Mouse (Mus musculus): Measurements from ENCODE around the gene Smc1a. TPM values are rescaled to one million over a fixed set of nuclear protein-coding genes. Genes with fewer than 3 reads are reported as not detected.

Smc1a gene
- 100 to 1,000 TPM in 22 of 26 experiments, 10 to 100 TPM in 4; 69.5 to 208 (median 125) TPM for total RNA-seq (2018; cell fraction: chromatin; rRNA removed)
- total RNA-seq (2018; cell fraction: cytosol; rRNA removed): 10 to 100 TPM; 29.8 to 48.9 (median 40.1) TPM
- total RNA-seq (2018; cell fraction: nucleus; rRNA removed): 100 to 1,000 TPM in 4 of 26 experiments, 10 to 100 TPM in 22; 42.5 to 119 (median 69.1) TPM
- polyA plus RNA-seq (2018): 40.1 to 97.8 TPM (median 50.7 TPM) in 3 replicates

- Histone ChIP-seq H3K27ac (peak within 1 kb of the TSS; percentile 89), H3K4me3 (ENCODE audit: inconsistent target) (peak within 1 kb of the TSS; percentile 70), H3K36me3 (ENCODE audit: inconsistent target) (no peaks in the 10 kb centered on the region), H3K79me2 (ENCODE audit: inconsistent target) (peaks cover 48% of the 10 kb centered on the region)
- WGBS (ENCODE audit: missing documents): 22% methylated on average over 45 of the region's 64 CpGs
These were observed at the start of gene Smc1a, which contains the start of gene Ribc1 for GRCm38 (mm10) chrX:152016151-152017145. Gene Smc1a, plus strand, starts transcription at chrX:152016428. Gene Ribc1, minus strand, starts transcription at chrX:152016295.

- H3K27ac ChIP-seq: no peak overlapping the region
- H3K4me3 ChIP-seq (ENCODE audit: inconsistent target): no peak overlapping the region
- no peaks in the 10 kb centered on the region for H3K36me3 ChIP-seq (ENCODE audit: inconsistent target)
- no peaks in the 10 kb centered on the region for H3K79me2 ChIP-seq (ENCODE audit: inconsistent target)
- WGBS (ENCODE audit: missing documents): 86% methylated on average over 4 of the region's 4 CpGs
These were observed 17.1 kb upstream of the Smc1a start for GRCm38 (mm10) chrX:151999006-151999710.

- Histone ChIP-seq H3K27ac (peak overlapping the region; percentile 34; the same call in 1 of the 2 replicates), H3K4me3 (ENCODE audit: inconsistent target) (peak overlapping the region; percentile 51), H3K79me2 (ENCODE audit: inconsistent target) (no peaks in the 10 kb centered on the region), H3K36me3 (ENCODE audit: inconsistent target) (no peaks in the 10 kb centered on the region)
- 34% methylated on average over 9 of the region's 9 CpGs for WGBS (ENCODE audit: missing documents)
These were observed 15.0 kb upstream of the Smc1a start for GRCm38 (mm10) chrX:152001182-152001684.

GRCm38 (mm10) chrX:152001737-152002710 is 14.2 kb upstream of the Smc1a start, which contains the start of gene Hsd17b10:
Gene Hsd17b10, plus strand, starts transcription at chrX:152001845.
- Histone ChIP-seq H3K79me2 (ENCODE audit: inconsistent target) (no peaks in the 10 kb centered on the region), H3K36me3 (ENCODE audit: inconsistent target) (no peaks in the 10 kb centered on the region), H3K27ac (peak within 1 kb of the TSS; percentile 34), H3K4me3 (ENCODE audit: inconsistent target) (peak within 1 kb of the TSS; percentile 51)
- 19% methylated on average over 33 of the region's 41 CpGs for WGBS (ENCODE audit: missing documents)

GRCm38 (mm10) chrX:152002865-152003264 is 13.4 kb upstream of the Smc1a start:
- H3K27ac ChIP-seq: no peak overlapping the region
- H3K36me3 ChIP-seq (ENCODE audit: inconsistent target): no peaks in the 10 kb centered on the region
- H3K4me3 ChIP-seq (ENCODE audit: inconsistent target): no peak overlapping the region
- WGBS (ENCODE audit: missing documents): 29% methylated on average over 2 of the region's 2 CpGs
- H3K79me2 ChIP-seq (ENCODE audit: inconsistent target): no peaks in the 10 kb centered on the region

- H3K27ac ChIP-seq: no peak overlapping the region
- no peaks in the 10 kb centered on the region for H3K79me2 ChIP-seq (ENCODE audit: inconsistent target)
- no peaks in the 10 kb centered on the region for H3K36me3 ChIP-seq (ENCODE audit: inconsistent target)
- no peak overlapping the region for H3K4me3 ChIP-seq (ENCODE audit: inconsistent target)
- WGBS (ENCODE audit: missing documents): 75% methylated on average over 1 of the region's 1 CpGs
These were observed 8.4 kb upstream of the Smc1a start for GRCm38 (mm10) chrX:152007863-152008262.

GRCm38 (mm10) chrX:152015752-152016150 is 477 bp upstream of the Smc1a start:
- Histone ChIP-seq H3K27ac (peak overlapping the region; percentile 89), H3K4me3 (ENCODE audit: inconsistent target) (peak overlapping the region; percentile 70), H3K36me3 (ENCODE audit: inconsistent target) (no peaks in the 10 kb centered on the region), H3K79me2 (ENCODE audit: inconsistent target) (peaks cover 41% of the 10 kb centered on the region)
- WGBS (ENCODE audit: missing documents): 18% methylated on average over 11 of the region's 11 CpGs

- 36% methylated on average over 8 of the region's 14 CpGs for WGBS (ENCODE audit: missing documents)
- H3K4me3 ChIP-seq (ENCODE audit: inconsistent target): peak overlapping the region; percentile 70
- peaks cover 55% of the 10 kb centered on the region for H3K79me2 ChIP-seq (ENCODE audit: inconsistent target)
- H3K27ac ChIP-seq: peak overlapping the region; percentile 89
- no peaks in the 10 kb centered on the region for H3K36me3 ChIP-seq (ENCODE audit: inconsistent target)
These were observed 958 bp downstream of the Smc1a start for GRCm38 (mm10) chrX:152017186-152017585.

GRCm38 (mm10) chrX:152019294-152019693 is 3.1 kb downstream of the Smc1a start:
- Histone ChIP-seq H3K4me3 (ENCODE audit: inconsistent target) (no peak overlapping the region), H3K27ac (no peak overlapping the region), H3K79me2 (ENCODE audit: inconsistent target) (peaks cover 76% of the 10 kb centered on the region), H3K36me3 (ENCODE audit: inconsistent target) (no peaks in the 10 kb centered on the region)
- WGBS (ENCODE audit: missing documents): 40% methylated on average over 2 of the region's 2 CpGs

GRCm38 (mm10) chrX:152039865-152040264 is 23.6 kb downstream of the Smc1a start:
- Histone ChIP-seq H3K79me2 (ENCODE audit: inconsistent target) (no peaks in the 10 kb centered on the region), H3K27ac (no peak overlapping the region), H3K36me3 (ENCODE audit: inconsistent target) (no peaks in the 10 kb centered on the region), H3K4me3 (ENCODE audit: inconsistent target) (no peak overlapping the region)

GRCm38 (mm10) chrX:152047230-152047629 is 31.0 kb downstream of the Smc1a start:
- Histone ChIP-seq H3K79me2 (ENCODE audit: inconsistent target) (no peaks in the 10 kb centered on the region), H3K27ac (no peak overlapping the region), H3K36me3 (ENCODE audit: inconsistent target) (no peaks in the 10 kb centered on the region), H3K4me3 (ENCODE audit: inconsistent target) (no peak overlapping the region)

- Histone ChIP-seq H3K27ac (no peak overlapping the region), H3K36me3 (ENCODE audit: inconsistent target) (no peaks in the 10 kb centered on the region), H3K79me2 (ENCODE audit: inconsistent target) (no peaks in the 10 kb centered on the region), H3K4me3 (ENCODE audit: inconsistent target) (no peak overlapping the region)
- WGBS (ENCODE audit: missing documents): 56% methylated on average over 3 of the region's 3 CpGs
These were observed 36.3 kb downstream of the Smc1a start for GRCm38 (mm10) chrX:152052546-152052945.

- no peaks in the 10 kb centered on the region; the same call in 1 of the 2 replicates for H3K36me3 ChIP-seq (ENCODE audit: inconsistent target)
- no peak overlapping the region for H3K27ac ChIP-seq
- H3K79me2 ChIP-seq (ENCODE audit: inconsistent target): no peaks in the 10 kb centered on the region
- no peak overlapping the region for H3K4me3 ChIP-seq (ENCODE audit: inconsistent target)
- WGBS (ENCODE audit: missing documents): 89% methylated on average over 1 of the region's 1 CpGs
These were observed 37.9 kb downstream of the Smc1a start for GRCm38 (mm10) chrX:152054094-152054493.
